Mouse (Mus musculus): ENCODE measurements around the gene Olfr339.
"Not testable (repeated sequence)": the region's sequence is repeated elsewhere in the genome, so short reads cannot be mapped to it uniquely, and the experiment has no call there.

Gene Olfr339

GRCm38 (mm10) chr2:36418647-36419046 lies at the start of gene Olfr339:
Olfr339 (plus strand) TSS chr2:36418947.
- DNase-seq (ENCODE audit: low spot score) = no peak

- no peak for DNase-seq (ENCODE audit: low spot score)
Measured at GRCm38 (mm10) chr2:36373219-36373618, 45.5 kb upstream of the Olfr339 start, which contains the start of gene Olfr338. Olfr338 (plus strand) TSS chr2:36373519.

DNA sequence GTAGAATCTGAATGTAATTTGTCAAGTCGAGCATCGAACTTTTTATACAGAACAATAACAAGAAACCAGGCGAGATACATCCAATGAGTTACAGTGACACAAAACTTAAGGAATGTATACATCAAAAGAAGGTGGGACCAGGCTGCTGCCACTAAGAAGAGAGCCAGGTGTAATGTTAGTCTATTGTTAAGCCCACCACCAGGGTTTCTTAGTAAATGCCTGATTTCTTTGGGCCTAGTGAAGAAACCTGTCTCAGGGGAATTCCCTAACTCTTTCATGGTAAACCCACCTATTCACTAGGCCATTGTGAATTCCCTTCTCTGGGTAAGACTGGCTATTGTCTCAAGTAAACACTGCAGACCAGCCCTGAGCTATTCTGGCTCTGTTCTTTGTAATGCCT lies 3.6 kb upstream of the Olfr339 start:
- not testable (repeated sequence) for DNase-seq (ENCODE audit: low spot score)

DNA sequence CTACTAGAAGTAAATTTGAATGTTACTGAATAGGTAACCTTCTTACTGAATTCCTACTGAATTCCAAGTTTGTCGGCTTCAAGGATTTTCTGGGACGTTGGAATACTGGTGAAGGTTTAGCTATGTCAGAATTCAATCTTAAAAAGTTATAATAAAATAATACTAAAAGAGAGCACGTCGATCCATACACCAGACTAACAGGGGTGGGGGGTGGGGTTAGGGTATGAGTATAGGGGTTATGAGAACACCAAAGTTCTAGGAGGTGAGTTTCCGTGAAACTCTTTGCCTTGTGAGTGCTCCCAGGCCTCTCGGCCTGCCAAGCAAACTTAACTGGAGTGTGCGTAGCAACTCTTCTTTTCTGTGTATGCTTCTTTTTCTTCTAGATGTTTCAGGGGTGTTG lies 3.2 kb upstream of the Olfr339 start:
- not testable (repeated sequence) for DNase-seq (ENCODE audit: low spot score)

DNA sequence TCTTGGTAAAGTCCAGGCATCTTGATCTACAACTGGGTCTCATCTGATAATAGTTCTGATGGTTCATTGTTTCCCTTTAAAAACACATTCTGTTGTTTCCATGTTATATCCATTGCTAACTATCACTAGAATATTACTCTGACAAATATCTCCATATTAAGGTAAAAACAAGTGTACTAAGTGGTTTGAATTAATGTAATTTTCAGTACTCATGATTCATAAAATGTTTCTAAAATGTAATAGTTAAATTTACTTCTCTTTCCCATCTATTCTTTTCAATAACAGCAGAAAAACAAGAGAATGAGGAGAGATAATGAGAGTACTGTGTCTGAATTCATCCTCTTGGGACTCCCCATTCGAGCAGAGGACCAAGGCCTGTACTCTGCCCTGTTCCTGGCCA lies 33.5 kb downstream of the Olfr339 start, which contains the start of gene Olfr340:
Gene Olfr340 (plus strand): TSS at position 301 of the 400 bp plus-strand sequence.
- DNase-seq (ENCODE audit: low spot score) = no peak

- DNase-seq (ENCODE audit: low spot score) = no peak
Measured at GRCm38 (mm10) chr2:36473634-36474033, 54.9 kb downstream of the Olfr339 start.

All from testis, postnatal 10 days (tissue).